Mouse (Mus musculus): ENCODE measurements around the gene Skint8. TPM values are rescaled to one million over a fixed set of nuclear protein-coding genes. Genes with fewer than 3 reads are reported as not detected.

Gene Skint8
- polyA plus RNA-seq (2012; ENCODE audit: low replicate concordance), result not detected in 2 replicates

DNA sequence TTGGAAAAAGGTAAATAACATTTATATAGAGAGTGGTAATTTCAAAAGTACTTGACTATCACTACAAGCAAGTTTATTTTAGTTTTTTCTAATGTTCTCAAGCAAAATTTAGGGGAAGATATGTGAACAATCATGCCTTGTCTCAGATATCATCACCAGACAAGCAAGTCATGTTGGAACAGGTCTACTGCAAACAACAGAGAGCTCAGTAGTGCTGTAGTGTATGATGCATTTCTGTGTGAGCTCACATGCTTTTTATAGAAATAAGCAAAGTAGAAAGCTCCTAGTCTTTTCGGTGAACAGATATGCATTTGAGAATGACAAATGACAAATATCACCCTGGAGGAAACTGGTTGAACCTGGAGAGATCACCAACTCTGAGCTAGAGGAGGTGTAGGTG lies at the start of gene Skint8:
Skint8 (plus strand) TSS at position 301 of the 400 bp plus-strand sequence.

DNA sequence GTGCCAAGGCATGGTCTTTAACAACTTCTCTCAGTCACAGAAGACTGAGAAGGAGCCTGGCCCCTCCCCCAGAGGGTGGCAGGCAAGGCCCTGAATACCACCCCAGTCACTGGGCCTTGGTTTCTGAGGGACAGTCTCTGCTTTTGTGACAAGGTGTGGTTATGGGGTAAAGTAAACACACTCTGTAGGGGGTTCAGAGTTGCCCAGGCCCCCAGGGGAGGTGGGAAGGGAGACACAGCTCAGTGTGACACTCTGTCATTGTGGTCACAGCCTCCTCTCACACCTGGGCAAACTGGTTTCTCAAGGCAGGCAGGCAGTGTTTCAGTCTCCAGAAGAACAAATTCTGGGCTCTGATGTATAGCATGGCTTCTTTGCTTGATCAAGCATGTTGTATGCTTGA lies 16.4 kb upstream of the Skint8 start, which contains the start of gene Slc5a9:
Slc5a9 (minus strand) TSS at position 144 of the 400 bp plus-strand sequence.

DNA sequence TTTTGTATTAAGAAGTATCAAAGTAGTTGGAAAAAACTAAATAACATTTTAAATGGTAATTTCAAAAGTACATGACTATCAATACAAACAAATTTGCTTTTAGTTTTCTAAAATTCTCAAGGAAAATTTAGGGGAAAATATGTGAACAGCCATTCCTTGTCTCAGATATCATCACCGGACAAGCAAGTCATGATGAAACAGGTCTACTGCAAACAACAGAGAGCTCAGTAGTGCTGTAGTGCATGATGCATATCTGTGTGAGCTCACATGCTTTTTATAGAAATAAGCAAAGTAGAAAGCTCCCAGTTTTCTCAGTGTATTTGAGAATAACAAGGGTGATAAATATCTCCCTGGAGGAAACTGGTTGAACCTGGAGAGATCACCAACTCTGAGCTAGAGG lies 53.4 kb downstream of the Skint8 start, which contains the start of gene Skint7:
Skint7 (plus strand) TSS at position 301 of the 400 bp plus-strand sequence.

Other genes starting within 250 kb of the Skint8 start
- 4.1 and 5.0 TPM in 2 replicates for gene Spata6, start 199.4 kb upstream of the Skint8 start, polyA plus RNA-seq (2012; ENCODE audit: low replicate concordance)
- not detected in 2 replicates for gene Slc5a9, start 16.5 kb upstream of the Skint8 start, polyA plus RNA-seq (2012; ENCODE audit: low replicate concordance)
- not detected in 2 replicates for gene Skint7, start 53.5 kb downstream of the Skint8 start, polyA plus RNA-seq (2012; ENCODE audit: low replicate concordance)
- not detected in 2 replicates for gene Skint1, start 86.9 kb downstream of the Skint8 start, polyA plus RNA-seq (2012; ENCODE audit: low replicate concordance)
- gene Skint4, start 152.6 kb downstream of the Skint8 start, polyA plus RNA-seq (2012; ENCODE audit: low replicate concordance), result not detected in 2 replicates